Mouse (Mus musculus) kidney, adult 2 months (tissue): Measurements from ENCODE around the gene Macrod2. TPM values are rescaled to one million over a fixed set of nuclear protein-coding genes. Genes with fewer than 3 reads are reported as not detected.

Experiments
- DNase-seq: peaks from one replicate; pipeline ENCODE4 v3.0.0; 2021
- H3K27ac ChIP-seq: fragments of 200-500 bp; 2 replicates; pipeline ENCODE4 v1.5.1; 2012; ENCODE audit warnings: low read depth, low read length, control low read depth, inconsistent platforms; ENCODE audit not compliant: insufficient read depth
- H3K27me3 ChIP-seq: fragments of 200-500 bp; replicated peaks from 2 replicates; pipeline ENCODE4 v1.6.1; 2012; ENCODE audit warnings: mild to moderate bottlenecking, moderate library complexity, low read length, inconsistent platforms; ENCODE audit not compliant: control insufficient read depth, insufficient read depth
- H3K36me3 ChIP-seq: fragments of 200-500 bp; 2 replicates; pipeline ENCODE4 v1.6.1; 2012; ENCODE audit warnings: mild to moderate bottlenecking, moderate library complexity, low read length, inconsistent platforms; ENCODE audit not compliant: control insufficient read depth, insufficient read depth
- H3K4me1 ChIP-seq: fragments of 200-500 bp; 2 replicates; pipeline ENCODE4 v1.6.1; 2011; ENCODE audit warnings: low read length; ENCODE audit not compliant: control insufficient read depth, insufficient read depth
- H3K4me3 ChIP-seq: fragments of 200-500 bp; 2 replicates; pipeline ENCODE4 v1.5.1; 2011; ENCODE audit warnings: mild to moderate bottlenecking, low read depth, low read length, control low read depth; ENCODE audit not compliant: insufficient read depth
- CTCF ChIP-seq: fragments of 200-500 bp; conservative IDR thresholded peaks from 2 replicates; pipeline ENCODE4 v1.5.1; 2011; ENCODE audit warnings: low read depth, mild to moderate bottlenecking, control low read depth, low read length, moderate library complexity, mixed read lengths; ENCODE audit not compliant: insufficient read depth, insufficient read length
- POLR2A ChIP-seq: fragments of 200-500 bp; IDR thresholded peaks from one replicate; pipeline ENCODE4 v1.6.1; 2011; ENCODE audit warnings: low read depth, low read length, control low read depth
- WGBS: fragments of 180-500 bp; shearing (Covaris S2); methylation state at CpG from one replicate; pipeline ENCODE4 v1.1.7; 2018; 5-methylcytosine and 5-hydroxymethylcytosine counted together
- polyA plus RNA-seq: library from polyadenylated mRNA; depleted of rRNA; stranded (reverse); fragments of >200 nt; gene quantifications from 2 replicates; pipeline ENCODE4 v1.2.3, GENCODE M21; 2012

Gene Macrod2
- polyA plus RNA-seq, 1 experiment = 9.8 TPM

DNA sequence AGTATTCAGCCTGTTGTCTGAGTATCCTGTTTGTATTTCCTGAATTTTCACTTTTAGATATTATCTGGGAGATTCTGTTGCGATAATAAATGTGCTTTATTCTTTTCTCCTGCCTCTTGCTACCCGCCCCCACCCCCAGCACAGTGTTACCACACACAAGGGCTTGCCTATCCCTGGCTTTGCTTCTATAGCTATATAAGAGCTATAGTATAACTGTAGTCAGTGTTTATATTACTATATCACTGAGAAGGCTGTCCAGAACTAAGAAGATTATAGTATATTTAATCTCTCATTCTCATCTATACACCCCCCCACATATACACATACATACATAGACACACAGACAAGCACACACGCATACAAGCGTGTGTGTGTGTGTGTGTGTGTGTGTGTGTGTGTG is 374.4 kb downstream of the Macrod2 start:
- TF ChIP-seq POLR2A (no peak), CTCF (no peak)
- H3K27me3 ChIP-seq = no peaks in the 10 kb centered on the region
- H3K27ac ChIP-seq = no peak overlapping the region
- no peaks in the 10 kb centered on the region for H3K36me3 ChIP-seq
- DNase-seq = no peak
- H3K4me1 ChIP-seq = no peaks in the 10 kb centered on the region
- 77% methylated on average over 4 of the region's 4 CpGs for WGBS
- no peak overlapping the region for H3K4me3 ChIP-seq

- DNase-seq = no peak
- Histone ChIP-seq H3K4me3 (no peak overlapping the region), H3K27me3 (no peaks in the 10 kb centered on the region), H3K27ac (no peak overlapping the region), H3K4me1 (no peaks in the 10 kb centered on the region), H3K36me3 (no peaks in the 10 kb centered on the region)
- WGBS = 89% methylated on average over 6 of the region's 6 CpGs
- TF ChIP-seq CTCF = no peak
These were observed 377.7 kb downstream of the Macrod2 start for GRCm38 (mm10) chr2:140772825-140773224.

DNA sequence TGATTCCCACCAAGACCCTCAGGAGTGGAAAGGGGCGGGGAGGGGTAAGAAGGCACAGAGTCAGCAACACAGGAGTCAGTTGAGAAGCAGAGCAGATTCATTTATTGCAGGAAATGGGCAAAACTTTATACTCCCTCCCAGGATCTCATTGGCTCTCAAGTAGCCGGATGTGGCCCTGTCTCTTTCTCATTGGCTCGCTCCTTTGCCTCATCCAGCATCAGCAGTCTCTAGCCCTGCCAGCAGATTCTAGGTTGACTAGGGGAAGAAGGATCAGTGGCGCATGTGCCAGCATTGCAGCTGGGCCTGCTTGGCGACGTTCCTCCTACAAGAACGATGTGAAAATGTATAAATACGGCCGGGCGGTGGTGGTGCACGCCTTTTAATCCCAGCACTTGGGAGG is 378.3 kb downstream of the Macrod2 start:
- Histone ChIP-seq H3K27me3 (no peaks in the 10 kb centered on the region), H3K4me1 (no peaks in the 10 kb centered on the region), H3K36me3 (no peaks in the 10 kb centered on the region), H3K27ac (no peak overlapping the region), H3K4me3 (no peak overlapping the region)
- no peak for DNase-seq
- WGBS = 98% methylated on average over 11 of the region's 11 CpGs
- TF ChIP-seq POLR2A (no peak), CTCF (no peak)

DNA sequence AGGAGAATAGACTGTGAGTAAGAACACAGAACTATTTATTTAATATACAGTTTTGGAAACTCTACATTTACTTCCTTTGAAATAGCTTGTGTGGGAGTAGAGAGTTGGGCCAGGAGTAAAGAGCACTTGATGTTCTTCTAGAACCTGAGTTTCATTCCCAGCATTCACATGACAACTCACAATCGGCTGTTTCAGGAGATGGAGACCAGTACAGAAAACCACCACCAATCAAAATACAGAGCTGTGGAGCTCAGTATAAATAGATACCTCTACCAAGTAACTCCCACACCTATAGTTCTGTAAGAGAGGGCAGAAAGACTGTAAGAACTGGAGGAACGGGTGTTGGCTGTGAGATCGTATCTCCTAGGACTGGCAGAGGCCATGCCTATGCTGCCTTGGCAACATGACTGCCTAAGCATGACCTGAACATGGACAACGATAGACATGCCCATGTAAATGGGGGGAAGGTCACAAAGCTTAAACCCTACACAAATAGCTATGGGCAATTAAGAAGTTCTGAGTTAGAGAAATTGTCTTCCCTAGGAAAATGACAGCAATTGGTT is 379.8 kb downstream of the Macrod2 start:
- Histone ChIP-seq H3K4me1 (no peaks in the 10 kb centered on the region), H3K27ac (no peak overlapping the region), H3K36me3 (no peaks in the 10 kb centered on the region), H3K27me3 (no peaks in the 10 kb centered on the region), H3K4me3 (no peak overlapping the region)
- TF ChIP-seq CTCF (no peak), POLR2A (no peak)
- WGBS = 60% methylated on average over 4 of the region's 4 CpGs
- DNase-seq = no peak

GRCm38 (mm10) chr2:140775448-140776101 is 380.5 kb downstream of the Macrod2 start:
- Histone ChIP-seq H3K4me3 (no peak overlapping the region), H3K27ac (no peak overlapping the region), H3K27me3 (no peaks in the 10 kb centered on the region), H3K36me3 (no peaks in the 10 kb centered on the region), H3K4me1 (no peaks in the 10 kb centered on the region)
- DNase-seq = no peak
- 81% methylated on average over 8 of the region's 8 CpGs for WGBS
- TF ChIP-seq CTCF = no peak
- no peak for TF ChIP-seq POLR2A

DNA sequence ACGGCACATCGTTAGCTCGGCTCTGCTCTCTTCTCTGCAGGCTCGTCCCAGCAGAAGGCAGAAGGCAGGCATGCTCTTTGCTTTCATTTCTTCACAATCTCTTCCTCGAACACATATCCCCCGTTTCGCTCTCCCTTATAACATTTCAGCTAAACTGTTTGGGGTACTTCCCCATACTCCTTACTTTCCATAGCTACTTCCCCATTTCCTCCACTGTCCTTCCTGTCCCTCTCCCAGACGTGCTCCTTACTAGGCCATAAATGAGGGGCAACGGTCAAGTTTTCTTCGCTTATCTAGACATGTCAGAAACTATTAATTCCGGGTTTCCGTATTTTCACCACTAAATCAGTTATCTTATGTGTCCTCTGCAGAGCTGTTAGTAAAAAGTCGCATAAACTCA is 383.1 kb downstream of the Macrod2 start:
- 75% methylated on average over 13 of the region's 13 CpGs for whole genome bisulfite sequencing
- Histone ChIP-seq H3K27ac (no peak overlapping the region), H3K4me1 (no peaks in the 10 kb centered on the region), H3K27me3 (no peaks in the 10 kb centered on the region), H3K36me3 (no peaks in the 10 kb centered on the region), H3K4me3 (no peak overlapping the region)
- no peak for TF ChIP-seq POLR2A
- no peak for TF ChIP-seq CTCF
- DNase-seq = no peak

DNA sequence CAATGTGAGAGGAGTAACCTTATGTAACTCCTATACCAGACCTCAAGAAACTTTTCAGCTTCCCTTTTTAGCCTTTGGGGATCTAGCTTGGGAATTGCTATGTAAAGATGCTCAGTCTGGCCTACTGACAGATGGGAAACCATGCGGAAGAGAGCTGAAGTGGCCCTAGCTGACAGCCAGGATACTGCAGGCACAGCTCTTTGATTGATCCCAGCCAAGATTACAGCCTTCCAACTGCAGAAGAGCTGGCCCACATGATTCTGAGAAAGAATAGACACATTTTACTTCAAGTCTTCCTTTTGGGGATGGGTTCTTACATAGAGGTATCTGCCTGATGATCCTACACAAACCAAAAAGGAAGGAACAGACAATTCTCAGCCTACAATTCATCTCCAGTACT is 387.9 kb downstream of the Macrod2 start:
- Histone ChIP-seq H3K27ac (no peak overlapping the region), H3K4me3 (no peak overlapping the region), H3K4me1 (no peaks in the 10 kb centered on the region), H3K36me3 (no peaks in the 10 kb centered on the region), H3K27me3 (no peaks in the 10 kb centered on the region)
- 85% methylated on average over 1 of the region's 1 CpGs for WGBS
- TF ChIP-seq POLR2A (no peak), CTCF (0 out of 2 replicates have a peak, but pooled peaks have one; percentile 1)
- DNase-seq = no peak
